Mouse (Mus musculus): ENCODE results near the gene Htr7.
A peak's percentile ranks its signal among the peaks of the same experiment; 100 is the strongest.

Htr7 gene

GRCm38 (mm10) chr19:36057231-36057811, at the start of gene Htr7:
Htr7 (minus strand) TSS chr19:36057507.
- no peak for DNase-seq (ENCODE audit: low spot score)

GRCm38 (mm10) chr19:36103909-36104308, 46.6 kb upstream of the Htr7 start:
- no peak for DNase-seq (ENCODE audit: low spot score)

GRCm38 (mm10) chr19:36098916-36099315, 41.6 kb upstream of the Htr7 start:
- no peak for DNase-seq (ENCODE audit: low spot score)

- no peak for DNase-seq (ENCODE audit: low spot score)
Measured at GRCm38 (mm10) chr19:36098265-36098664, 41.0 kb upstream of the Htr7 start.

GRCm38 (mm10) chr19:36097194-36097593, 39.9 kb upstream of the Htr7 start:
- DNase-seq (ENCODE audit: low spot score), result no peak

GRCm38 (mm10) chr19:36090781-36091180, 33.5 kb upstream of the Htr7 start:
- no peak for DNase-seq (ENCODE audit: low spot score)

- DNase-seq (ENCODE audit: low spot score), result peak; percentile 89
Measured at GRCm38 (mm10) chr19:36083262-36084225, 26.2 kb upstream of the Htr7 start, which contains the start of gene Rpp30. Rpp30 (plus strand) TSS chr19:36083716.

GRCm38 (mm10) chr19:36082606-36083261, 25.4 kb upstream of the Htr7 start:
- peak; percentile 53 for DNase-seq (ENCODE audit: low spot score)

- DNase-seq (ENCODE audit: low spot score), result no peak
Measured at GRCm38 (mm10) chr19:36062801-36063529, 5.7 kb upstream of the Htr7 start.

GRCm38 (mm10) chr19:36056502-36057221, 645 bp downstream of the Htr7 start:
- DNase-seq (ENCODE audit: low spot score), result no peak

GRCm38 (mm10) chr19:36046046-36046445, 11.3 kb downstream of the Htr7 start:
- no peak for DNase-seq (ENCODE audit: low spot score)

GRCm38 (mm10) chr19:36014836-36015235, 42.5 kb downstream of the Htr7 start:
- DNase-seq (ENCODE audit: low spot score), result no peak

- peak; percentile 50 for DNase-seq (ENCODE audit: low spot score)
Measured at GRCm38 (mm10) chr19:36006277-36006676, 51.0 kb downstream of the Htr7 start.

- no peak for DNase-seq (ENCODE audit: low spot score)
Measured at GRCm38 (mm10) chr19:36004961-36005360, 52.3 kb downstream of the Htr7 start.

GRCm38 (mm10) chr19:36002476-36003445, 54.5 kb downstream of the Htr7 start:
- no peak for DNase-seq (ENCODE audit: low spot score)

- DNase-seq (ENCODE audit: low spot score), result no peak
Measured at GRCm38 (mm10) chr19:36001512-36001911, 55.8 kb downstream of the Htr7 start.

- no peak for DNase-seq (ENCODE audit: low spot score)
Measured at GRCm38 (mm10) chr19:36000955-36001354, 56.4 kb downstream of the Htr7 start.

GRCm38 (mm10) chr19:35997384-35997783, 59.9 kb downstream of the Htr7 start:
- no peak for DNase-seq (ENCODE audit: low spot score)

- no peak for DNase-seq (ENCODE audit: low spot score)
Measured at GRCm38 (mm10) chr19:35987461-35987860, 69.8 kb downstream of the Htr7 start.

GRCm38 (mm10) chr19:35974681-35975080, 82.6 kb downstream of the Htr7 start:
- no peak for DNase-seq (ENCODE audit: low spot score)

All from lung, postnatal 25 days (tissue).